Mouse (Mus musculus) bone marrow macrophage, adult 2 months (primary cell): ENCODE results near the gene Hpdl.

Experiments
- CTCF ChIP-seq: IDR thresholded peaks from 2 replicates; pipeline ENCODE4 v1.5.1; 2012; ENCODE audit warnings: low read depth, mild to moderate bottlenecking, low read length, moderate library complexity
- POLR2A ChIP-seq: IDR thresholded peaks from 2 replicates; pipeline ENCODE4 v1.6.1; 2012; ENCODE audit warnings: mild to moderate bottlenecking, low read depth, low read length, borderline replicate concordance

GRCm38 (mm10) chr4:116827819-116828218 is 6.3 kb upstream of the Hpdl start:
- TF ChIP-seq CTCF (peak; percentile 37), POLR2A (no peak)
